Mouse (Mus musculus) liver, embryonic 15.5 days (tissue): Measurements from ENCODE around the gene Trem1. TPM values are rescaled to one million over a fixed set of nuclear protein-coding genes. Genes with fewer than 3 reads are reported as not detected.
A peak's percentile ranks its signal among the peaks of the same experiment; 100 is the strongest.

Experiments used
- ATAC-seq: fragments of 200-750 bp; cut with Nextera tagmentation; 2 replicates; pipeline ENCODE4 v1.8.0; 2017; ENCODE audit warnings: moderate number of reproducible peaks, mild to moderate bottlenecking, moderate library complexity; ENCODE audit not compliant: insufficient read depth
- H3K27ac ChIP-seq: fragments of 300-500 bp; sonication (generic); replicated peaks from 2 replicates; pipeline ENCODE4 v1.5.1; 2015; ENCODE audit warnings: mild to moderate bottlenecking, inconsistent platforms
- H3K27me3 ChIP-seq: fragments of 300-500 bp; sonication (generic); 2 replicates; pipeline ENCODE4 v1.6.1; 2015; ENCODE audit warnings: mild to moderate bottlenecking, inconsistent platforms
- H3K36me3 ChIP-seq: fragments of 300-500 bp; sonication (generic); replicated peaks from 2 replicates; pipeline ENCODE4 v1.6.1; 2015; ENCODE audit warnings: moderate library complexity, mild to moderate bottlenecking, inconsistent platforms
- H3K4me1 ChIP-seq: fragments of 300-500 bp; sonication (generic); replicated peaks from 2 replicates; pipeline ENCODE4 v1.6.1; 2015; ENCODE audit warnings: inconsistent platforms
- H3K4me2 ChIP-seq: fragments of 300-500 bp; sonication (generic); 2 replicates; pipeline ENCODE4 v1.6.1; 2015; ENCODE audit warnings: moderate library complexity, mild to moderate bottlenecking, inconsistent platforms
- H3K4me3 ChIP-seq: fragments of 300-500 bp; sonication (generic); replicated peaks from 2 replicates; pipeline ENCODE4 v1.5.1; 2015; ENCODE audit warnings: mild to moderate bottlenecking, inconsistent platforms
- H3K9ac ChIP-seq: fragments of 300-500 bp; sonication (generic); 2 replicates; pipeline ENCODE4 v1.6.1; 2015; ENCODE audit warnings: moderate library complexity, mild to moderate bottlenecking, inconsistent platforms
- H3K9me3 ChIP-seq: fragments of 300-500 bp; sonication (generic); replicated peaks from 2 replicates; pipeline ENCODE4 v1.6.1; 2016; ENCODE audit warnings: inconsistent platforms
- WGBS: fragments of 180-500 bp; shearing (Covaris S2); methylation state at CpG from one replicate; pipeline ENCODE4 v1.1.7; 2015; ENCODE audit warnings: mixed read lengths; ENCODE audit not compliant: insufficient replicate concordance; 5-methylcytosine and 5-hydroxymethylcytosine counted together
- polyA plus RNA-seq: library from polyadenylated mRNA; unstranded; fragments of >200 nt; fragmentation: Nextera tagmentation; extraction: Ambion mirVana; gene quantifications from 2 replicates; pipeline ENCODE4 v1.2.1, GENCODE M21; 2015

Gene Trem1
- polyA plus RNA-seq, 1 experiment from 2014 or later: 1.5 TPM

DNA sequence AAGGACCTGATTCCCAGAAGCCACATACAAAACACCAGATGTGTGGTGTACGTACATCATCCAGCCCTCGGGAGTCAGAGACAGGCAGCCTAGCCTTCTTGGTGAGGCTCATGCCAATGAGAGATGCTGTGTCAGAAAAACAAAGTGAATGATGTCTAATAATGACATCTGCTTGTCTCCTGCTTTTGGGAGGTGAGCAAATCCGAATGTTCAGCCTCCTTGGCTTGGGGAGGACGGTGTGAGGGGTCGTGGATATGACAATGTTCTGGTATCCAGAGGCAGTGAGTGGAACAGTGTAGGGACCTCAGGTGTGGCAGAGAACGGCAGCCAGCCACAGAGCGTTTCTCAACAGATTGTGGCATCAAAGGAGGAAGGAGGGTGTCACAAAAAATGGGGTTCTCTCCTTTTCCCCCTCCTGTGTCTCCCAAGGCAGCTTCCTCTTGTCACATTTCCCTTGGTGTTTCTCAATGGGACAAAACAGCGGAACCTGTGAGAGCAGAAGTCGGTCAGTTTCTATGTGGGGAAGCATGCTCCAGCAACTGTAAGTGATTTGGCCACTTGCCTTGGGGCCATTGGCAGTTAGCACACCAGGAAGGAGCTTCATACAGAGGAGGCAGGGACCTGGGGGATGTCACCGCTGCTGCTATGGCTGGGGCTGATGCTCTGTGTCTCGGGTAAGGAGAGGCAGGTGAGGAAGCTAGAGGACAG is 14.8 kb downstream of the Trem1 start, which contains the start of gene Trem3:
Trem3 (plus strand) TSS at position 557 of the 708 bp plus-strand sequence.
- Histone ChIP-seq H3K27me3 (no peaks in the 10 kb centered on the region), H3K36me3 (no peaks in the 10 kb centered on the region), H3K4me3 (no peak within 1 kb of the TSS; the same call in 1 of the 2 replicates), H3K4me1 (no peaks in the 10 kb centered on the region), H3K27ac (peak within 1 kb of the TSS; percentile 45), H3K4me2 (no peak within 1 kb of the TSS), H3K9ac (no peak within 1 kb of the TSS), H3K9me3 (no peaks in the 10 kb centered on the region)
- 58% methylated on average over 11 of the region's 11 CpGs for WGBS
- ATAC-seq: peak; percentile 28; the same call in 1 of the 2 replicates

DNA sequence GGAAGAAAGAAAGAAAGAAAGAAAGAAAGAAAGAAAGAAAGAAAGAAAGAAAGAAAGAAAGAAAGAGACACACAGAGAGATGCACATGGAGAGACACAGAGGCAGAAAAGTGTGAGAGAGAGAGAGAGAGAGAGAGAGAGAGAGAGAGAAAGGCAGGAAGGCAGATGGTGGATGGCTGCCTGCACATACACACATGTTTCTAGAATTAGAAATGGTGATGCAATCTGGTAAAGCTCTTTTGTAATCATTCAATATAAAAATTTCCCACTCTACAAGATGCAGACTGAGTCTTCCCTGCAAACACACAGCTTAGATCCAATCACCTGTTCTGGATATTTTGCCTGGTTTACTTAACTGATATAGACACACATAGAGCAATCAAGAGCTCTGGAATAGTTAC is 16.5 kb downstream of the Trem1 start:
- Histone ChIP-seq H3K4me2 (no peak overlapping the region), H3K36me3 (no peaks in the 10 kb centered on the region), H3K4me3 (no peak overlapping the region), H3K27me3 (peaks cover 8% of the 10 kb centered on the region; the same call in 1 of the 2 replicates), H3K27ac (no peak overlapping the region), H3K9me3 (no peaks in the 10 kb centered on the region), H3K4me1 (no peaks in the 10 kb centered on the region), H3K9ac (no peak overlapping the region)
- no peak for ATAC-seq

GRCm38 (mm10) chr17:48249501-48249900 is 16.9 kb downstream of the Trem1 start:
- no peak overlapping the region for H3K27ac ChIP-seq
- H3K27me3 ChIP-seq: peaks cover 8% of the 10 kb centered on the region; the same call in 1 of the 2 replicates
- ATAC-seq: no peak
- 61% methylated on average over 11 of the region's 11 CpGs for WGBS
- no peaks in the 10 kb centered on the region for H3K9me3 ChIP-seq
- H3K4me1 ChIP-seq: no peaks in the 10 kb centered on the region
- H3K4me3 ChIP-seq: no peak overlapping the region
- H3K9ac ChIP-seq: no peak overlapping the region
- no peak overlapping the region for H3K4me2 ChIP-seq
- H3K36me3 ChIP-seq: no peaks in the 10 kb centered on the region

DNA sequence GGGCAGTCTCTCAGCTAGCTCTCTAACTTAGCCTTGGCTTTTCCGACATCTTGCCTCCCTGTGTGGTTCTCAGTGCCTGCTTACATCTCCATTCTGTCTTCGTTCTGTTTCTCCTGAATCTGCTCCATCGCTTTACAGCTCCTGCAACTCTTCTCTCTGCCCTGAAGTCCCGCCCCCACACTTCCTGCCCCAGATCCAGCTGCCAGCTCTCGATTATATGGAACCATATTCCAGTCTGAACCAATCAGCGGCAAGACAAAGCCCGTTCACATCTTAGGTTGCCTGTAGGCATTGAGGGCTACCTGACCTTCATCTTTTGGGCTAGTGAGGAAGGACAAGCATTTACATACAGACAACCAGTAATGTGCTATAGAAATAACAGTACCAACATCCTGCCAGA is 18.1 kb downstream of the Trem1 start:
- peaks cover 8% of the 10 kb centered on the region; the same call in 1 of the 2 replicates for H3K27me3 ChIP-seq
- H3K9ac ChIP-seq: no peak overlapping the region
- no peaks in the 10 kb centered on the region for H3K9me3 ChIP-seq
- no peak for ATAC-seq
- no peaks in the 10 kb centered on the region for H3K4me1 ChIP-seq
- no peak overlapping the region for H3K4me3 ChIP-seq
- H3K36me3 ChIP-seq: no peaks in the 10 kb centered on the region
- 72% methylated on average over 7 of the region's 7 CpGs for WGBS
- H3K27ac ChIP-seq: no peak overlapping the region
- H3K4me2 ChIP-seq: no peak overlapping the region

- Histone ChIP-seq H3K4me3 (no peak overlapping the region), H3K9ac (no peak overlapping the region), H3K36me3 (no peaks in the 10 kb centered on the region), H3K4me2 (no peak overlapping the region), H3K4me1 (no peaks in the 10 kb centered on the region), H3K27me3 (peaks cover 8% of the 10 kb centered on the region; the same call in 1 of the 2 replicates), H3K9me3 (no peaks in the 10 kb centered on the region), H3K27ac (no peak overlapping the region)
- ATAC-seq: no peak
Observed at GRCm38 (mm10) chr17:48256575-48256974, 24.0 kb downstream of the Trem1 start.

- ATAC-seq: no peak
Observed at GRCm38 (mm10) chr17:48261868-48262267, 29.3 kb downstream of the Trem1 start.

DNA sequence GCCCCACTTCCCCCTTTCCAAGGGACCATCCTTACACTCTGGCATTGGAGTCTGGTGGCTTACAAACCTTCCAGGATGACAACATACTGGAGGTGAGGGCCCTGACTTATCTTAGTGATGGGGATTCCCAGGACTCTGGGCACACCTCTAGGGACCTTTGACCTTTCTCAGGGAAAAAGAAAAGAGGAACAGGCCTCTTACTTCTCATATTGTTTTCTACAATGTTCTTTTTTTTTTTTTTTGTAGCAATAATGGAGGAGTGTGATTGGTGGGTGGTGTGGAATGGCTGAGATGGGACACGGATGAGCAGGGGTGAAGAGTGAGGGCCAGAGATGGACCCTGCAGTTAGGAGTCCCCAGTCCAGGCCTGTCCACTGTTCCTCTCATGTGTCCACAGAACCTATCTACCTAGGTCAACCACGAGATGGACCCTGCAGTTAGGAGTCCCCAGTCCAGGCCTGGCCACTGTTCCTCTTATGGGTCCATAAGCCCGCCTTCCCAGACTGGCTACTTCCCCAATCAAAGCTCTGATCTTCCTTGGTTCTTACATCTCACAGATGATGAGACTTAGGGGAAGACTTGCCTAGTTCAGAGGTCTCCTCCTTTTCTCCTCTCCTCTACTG is 31.3 kb downstream of the Trem1 start, which contains the start of gene Treml4:
Treml4 (plus strand) TSS at position 555 of the 622 bp plus-strand sequence.
- Histone ChIP-seq H3K9me3 (no peaks in the 10 kb centered on the region), H3K36me3 (no peaks in the 10 kb centered on the region), H3K4me2 (peak within 1 kb of the TSS; percentile 23; the same call in 1 of the 2 replicates), H3K9ac (no peak within 1 kb of the TSS), H3K27me3 (no peaks in the 10 kb centered on the region), H3K4me1 (peaks cover 39% of the 10 kb centered on the region), H3K4me3 (no peak within 1 kb of the TSS), H3K27ac (peak within 1 kb of the TSS; percentile 16; the same call in 1 of the 2 replicates)
- 66% methylated on average over 3 of the region's 3 CpGs for WGBS
- 0 out of 2 replicates have a peak, but pooled peaks have one; percentile 27 for ATAC-seq

More at GRCm38 (mm10) chr17:48261868-48262267, 29.3 kb downstream of the Trem1 start:
- Histone ChIP-seq H3K9ac (no peak overlapping the region), H3K9me3 (no peaks in the 10 kb centered on the region), H3K27me3 (no peaks in the 10 kb centered on the region), H3K36me3 (no peaks in the 10 kb centered on the region), H3K4me1 (peaks cover 24% of the 10 kb centered on the region), H3K4me2 (no peak overlapping the region), H3K4me3 (no peak overlapping the region), H3K27ac (no peak overlapping the region)
- 31% methylated on average over 2 of the region's 2 CpGs for WGBS

DNA sequence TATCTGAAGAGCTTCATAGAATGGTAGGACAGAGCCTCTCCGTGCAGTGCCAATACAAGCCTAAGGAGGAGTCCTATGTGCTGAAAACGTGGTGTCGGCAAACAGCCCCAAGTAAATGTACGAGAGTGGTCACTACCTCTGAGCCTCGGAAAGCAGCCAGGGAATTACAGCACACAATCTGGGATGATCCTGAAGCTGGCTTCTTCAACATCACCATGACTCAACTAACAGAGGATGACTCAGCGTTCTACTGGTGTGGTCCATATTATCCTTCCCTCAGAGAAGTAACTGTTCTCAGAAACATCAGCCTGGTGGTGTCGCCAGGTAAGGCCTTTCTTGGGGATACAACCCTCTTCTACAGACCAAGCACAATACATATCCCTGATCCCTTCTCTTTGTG is 32.1 kb downstream of the Trem1 start:
- Histone ChIP-seq H3K4me1 (peaks cover 45% of the 10 kb centered on the region), H3K27ac (peak overlapping the region; percentile 16; the same call in 1 of the 2 replicates), H3K36me3 (no peaks in the 10 kb centered on the region), H3K4me2 (peak overlapping the region; percentile 23; the same call in 1 of the 2 replicates), H3K4me3 (no peak overlapping the region), H3K27me3 (no peaks in the 10 kb centered on the region), H3K9ac (no peak overlapping the region), H3K9me3 (no peaks in the 10 kb centered on the region)
- ATAC-seq: peak; percentile 74
- 72% methylated on average over 7 of the region's 7 CpGs for whole genome bisulfite sequencing

GRCm38 (mm10) chr17:48266138-48266537 is 33.6 kb downstream of the Trem1 start:
- no peak overlapping the region for H3K4me3 ChIP-seq

GRCm38 (mm10) chr17:48266610-48267304 is 34.2 kb downstream of the Trem1 start:
- Histone ChIP-seq H3K36me3 (no peaks in the 10 kb centered on the region), H3K4me2 (no peak overlapping the region), H3K9me3 (no peaks in the 10 kb centered on the region), H3K9ac (no peak overlapping the region), H3K4me3 (no peak overlapping the region), H3K4me1 (peaks cover 66% of the 10 kb centered on the region), H3K27me3 (no peaks in the 10 kb centered on the region), H3K27ac (no peak overlapping the region)
- WGBS: 41% methylated on average over 2 of the region's 2 CpGs
- no peak for ATAC-seq

More at GRCm38 (mm10) chr17:48266138-48266537, 33.6 kb downstream of the Trem1 start:
- ATAC-seq: no peak
- Histone ChIP-seq H3K36me3 (no peaks in the 10 kb centered on the region), H3K27me3 (no peaks in the 10 kb centered on the region), H3K4me1 (peaks cover 60% of the 10 kb centered on the region), H3K9ac (no peak overlapping the region), H3K4me2 (no peak overlapping the region), H3K9me3 (no peaks in the 10 kb centered on the region), H3K27ac (no peak overlapping the region)
- WGBS: 63% methylated on average over 2 of the region's 2 CpGs

DNA sequence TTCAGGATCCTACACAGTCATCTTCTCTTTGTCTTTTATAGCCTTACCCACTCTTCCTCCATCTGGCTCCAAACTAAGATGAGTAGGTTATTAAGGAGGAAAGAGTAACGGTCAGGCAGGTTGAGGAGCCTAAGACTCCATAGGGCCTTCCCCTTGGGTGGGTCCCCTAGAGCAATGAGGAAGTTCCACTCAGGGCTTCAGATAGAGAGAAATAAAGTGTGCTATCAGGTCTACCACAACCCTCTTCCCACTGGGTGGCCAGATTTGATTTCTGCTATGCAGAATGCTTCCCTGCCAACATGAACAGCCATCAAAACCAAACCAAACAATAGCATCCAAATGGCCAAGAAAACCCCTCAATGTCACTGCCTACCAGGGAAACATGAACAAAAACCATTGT is 35.0 kb downstream of the Trem1 start:
- no peak for ATAC-seq

More for the DNA sequence above, 35.0 kb downstream of the Trem1 start:
- Histone ChIP-seq H3K9ac (no peak overlapping the region), H3K27me3 (no peaks in the 10 kb centered on the region), H3K36me3 (no peaks in the 10 kb centered on the region), H3K4me1 (peaks cover 74% of the 10 kb centered on the region), H3K4me3 (no peak overlapping the region), H3K27ac (no peak overlapping the region), H3K4me2 (no peak overlapping the region), H3K9me3 (no peaks in the 10 kb centered on the region)
- 32% methylated on average over 1 of the region's 1 CpGs for WGBS
